Mouse (Mus musculus) lung, postnatal 0 days (tissue): ENCODE data around the gene Ksr1.

Experiments used
- CTCF ChIP-seq: IDR thresholded peaks from 2 replicates; pipeline ENCODE4 v1.5.1; 2016; ENCODE audit warnings: antibody characterized with exemption, mild to moderate bottlenecking
- EP300 ChIP-seq: IDR thresholded peaks from 2 replicates; pipeline ENCODE4 v1.6.1; 2016; ENCODE audit warnings: antibody characterized with exemption, mild to moderate bottlenecking, control low read depth

DNA sequence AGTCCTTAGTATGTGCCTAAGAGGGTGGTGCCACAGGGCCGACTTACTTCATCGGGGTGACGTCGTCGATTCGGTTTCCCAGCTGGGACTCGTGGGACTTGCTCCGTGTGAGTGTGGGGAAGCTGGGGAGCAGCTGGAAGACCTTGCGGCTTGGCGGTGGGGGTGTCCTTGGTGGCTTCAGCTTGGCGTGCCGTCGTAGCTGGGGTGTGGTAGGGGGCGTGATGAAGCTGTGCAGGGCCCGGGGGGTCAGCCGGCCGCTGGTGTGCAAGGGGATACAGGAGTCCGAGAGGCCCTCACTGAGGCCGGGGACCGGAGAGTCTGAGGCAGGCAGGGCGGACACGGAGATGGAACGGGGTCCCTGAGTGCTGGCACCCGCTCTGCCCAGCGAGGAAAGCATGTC, 101.4 kb downstream of the Ksr1 start:
- TF ChIP-seq CTCF (no peak), EP300 (no peak)
